Mouse (Mus musculus): ENCODE data around the gene Itga7. TPM values are rescaled to one million over a fixed set of nuclear protein-coding genes. Genes with fewer than 3 reads are reported as not detected.
A peak's percentile ranks its signal among the peaks of the same experiment; 100 is the strongest.

Gene Itga7
- total RNA-seq, 2 experiments from 2014 or later, result 15.6 to 17.6 TPM

- no peak for DNase-seq (ENCODE audit: low spot score in 2 of 2)
- intact Hi-C loops (cut with DNase I), result no loop called here
These were observed 5.3 kb upstream of the Itga7 start for GRCm38 (mm10) chr10:128928356-128928755.

- DNase-seq (ENCODE audit: low spot score in 2 of 2), result no peak
- intact Hi-C loops (cut with DNase I), result no loop called here
These were observed 3.8 kb upstream of the Itga7 start for GRCm38 (mm10) chr10:128929638-128930378.

DNA sequence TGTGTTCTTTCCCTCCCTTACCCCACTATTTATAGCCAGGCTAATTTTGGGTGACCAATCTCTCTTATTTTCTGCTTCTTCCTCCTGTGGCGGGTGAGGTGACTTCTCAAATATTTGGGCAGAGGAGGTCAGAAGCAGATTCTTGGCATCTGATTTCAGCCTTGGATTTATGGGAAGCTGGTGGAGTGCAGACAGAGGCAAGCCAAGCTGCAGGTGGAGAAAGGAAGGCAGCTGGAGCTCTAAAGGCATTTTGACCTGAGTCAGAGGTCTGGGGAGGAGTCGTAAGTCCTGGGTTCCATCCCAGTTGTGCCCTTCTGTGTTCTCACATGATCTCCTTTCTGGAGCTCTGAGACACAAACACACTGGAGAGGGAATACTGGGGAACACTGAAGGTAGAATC, 2.2 kb upstream of the Itga7 start:
- intact Hi-C loops (cut with DNase I), result no loop called here
- no peak for DNase-seq (ENCODE audit: low spot score in 2 of 2)

DNA sequence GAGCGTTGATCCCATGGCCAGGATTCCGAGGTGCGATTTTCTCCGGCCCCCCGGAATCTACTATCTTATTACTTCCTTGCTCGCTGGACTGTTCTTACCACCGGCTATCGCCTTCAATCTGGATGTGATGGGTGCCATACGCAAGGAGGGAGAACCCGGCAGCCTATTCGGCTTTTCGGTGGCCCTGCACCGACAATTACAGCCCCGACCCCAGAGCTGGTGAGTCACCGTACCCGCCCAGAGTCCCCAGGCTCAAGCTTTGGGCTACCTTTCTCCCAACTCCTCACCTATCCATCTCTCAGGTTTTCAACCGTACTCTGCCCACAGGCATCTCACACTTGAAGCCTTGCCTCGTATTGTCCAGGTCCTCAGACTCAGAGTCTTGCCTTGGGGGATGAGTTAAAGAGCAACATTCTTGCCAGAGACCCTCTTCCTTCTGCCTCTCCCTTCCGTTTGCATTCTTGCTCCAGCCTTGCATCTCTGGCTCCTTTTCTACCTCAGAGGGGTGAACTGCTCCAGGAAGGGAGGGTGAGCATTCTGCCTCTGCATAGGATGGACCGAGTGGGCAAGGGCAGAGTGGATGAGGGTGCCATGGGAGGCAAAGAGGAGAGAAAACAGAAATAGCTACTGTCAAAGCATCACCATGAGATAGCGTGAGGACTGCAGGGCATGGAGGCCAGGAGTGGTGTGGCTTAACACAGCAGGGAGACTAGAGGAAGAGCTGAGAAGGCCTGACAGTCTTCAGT, 531 bp downstream of the Itga7 start:
- DNase-seq (ENCODE audit: low spot score in 2 of 2), result no peak
- intact Hi-C loops (cut with DNase I), result no loop called here

GRCm38 (mm10) chr10:128934997-128935787, 1.6 kb downstream of the Itga7 start:
- DNase-seq (ENCODE audit: low spot score in 2 of 2), result no peak
- intact Hi-C loops (cut with DNase I), result no loop called here

- DNase-seq (ENCODE audit: low spot score in 2 of 2), result no peak
- intact Hi-C loops (cut with DNase I), result no loop called here
These were observed 2.3 kb downstream of the Itga7 start for GRCm38 (mm10) chr10:128935826-128936440.

- intact Hi-C loops (cut with DNase I), result no loop called here
These were observed 4.3 kb downstream of the Itga7 start for GRCm38 (mm10) chr10:128937756-128938390.

DNA sequence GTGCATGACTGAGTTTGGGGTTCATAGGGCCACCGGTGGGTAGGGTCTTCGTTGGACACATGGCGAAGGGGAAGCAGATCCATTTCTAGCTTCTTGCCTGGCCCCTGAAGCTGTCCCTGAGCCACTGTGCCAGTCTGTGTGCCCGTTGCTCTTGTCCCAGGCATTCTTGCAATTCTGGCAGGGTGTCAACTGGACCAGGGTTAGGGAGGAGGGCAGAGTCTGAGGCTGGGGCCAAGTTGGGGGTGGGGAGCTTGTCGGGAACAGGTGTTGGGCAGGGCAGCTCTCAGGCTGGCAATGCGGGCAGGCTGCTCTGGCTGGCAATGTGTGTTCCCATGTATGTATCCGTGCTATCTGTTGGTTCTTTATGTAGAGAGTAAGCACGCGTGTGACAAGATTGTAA, 4.8 kb downstream of the Itga7 start:
- intact Hi-C loops (cut with DNase I), result no loop called here
- DNase-seq (ENCODE audit: low spot score in 2 of 2), result no peak

More at GRCm38 (mm10) chr10:128937756-128938390, 4.3 kb downstream of the Itga7 start:
- no peak for DNase-seq (ENCODE audit: low spot score in 2 of 2)

- intact Hi-C loops (cut with DNase I), result no loop called here
- DNase-seq (ENCODE audit: low spot score in 2 of 2), result no peak
These were observed 5.4 kb downstream of the Itga7 start for GRCm38 (mm10) chr10:128938974-128939373.

- intact Hi-C loops (cut with DNase I), result no loop called here
- no peak for DNase-seq (ENCODE audit: low spot score in 2 of 2)
These were observed 7.0 kb downstream of the Itga7 start for GRCm38 (mm10) chr10:128940475-128941061.

DNA sequence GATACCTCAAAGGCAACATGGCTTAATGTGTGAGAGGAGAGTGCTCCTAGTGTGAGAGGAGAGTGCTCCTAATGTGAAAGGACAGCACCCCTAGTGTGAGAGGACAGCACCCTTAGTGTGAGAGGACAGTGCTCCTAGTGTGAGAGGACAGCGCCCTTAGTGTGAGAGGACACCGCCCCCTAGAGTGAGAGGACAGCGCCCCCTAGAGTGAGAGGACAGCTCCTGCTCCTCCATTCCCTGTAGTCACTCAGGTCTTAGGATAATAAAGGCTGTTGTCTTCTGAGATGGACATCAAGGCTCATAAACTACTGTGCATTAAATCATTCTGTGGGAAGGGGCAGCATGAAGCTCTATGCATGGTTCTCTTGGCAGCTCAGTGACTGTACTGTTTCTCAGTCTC, 12.1 kb downstream of the Itga7 start:
- intact Hi-C loops (cut with DNase I), result no loop called here
- DNase-seq (ENCODE audit: low spot score in 2 of 2), result no peak

- DNase-seq (ENCODE audit: low spot score in 2 of 2), result no peak
These were observed 13.9 kb downstream of the Itga7 start for GRCm38 (mm10) chr10:128947496-128947895.

DNA sequence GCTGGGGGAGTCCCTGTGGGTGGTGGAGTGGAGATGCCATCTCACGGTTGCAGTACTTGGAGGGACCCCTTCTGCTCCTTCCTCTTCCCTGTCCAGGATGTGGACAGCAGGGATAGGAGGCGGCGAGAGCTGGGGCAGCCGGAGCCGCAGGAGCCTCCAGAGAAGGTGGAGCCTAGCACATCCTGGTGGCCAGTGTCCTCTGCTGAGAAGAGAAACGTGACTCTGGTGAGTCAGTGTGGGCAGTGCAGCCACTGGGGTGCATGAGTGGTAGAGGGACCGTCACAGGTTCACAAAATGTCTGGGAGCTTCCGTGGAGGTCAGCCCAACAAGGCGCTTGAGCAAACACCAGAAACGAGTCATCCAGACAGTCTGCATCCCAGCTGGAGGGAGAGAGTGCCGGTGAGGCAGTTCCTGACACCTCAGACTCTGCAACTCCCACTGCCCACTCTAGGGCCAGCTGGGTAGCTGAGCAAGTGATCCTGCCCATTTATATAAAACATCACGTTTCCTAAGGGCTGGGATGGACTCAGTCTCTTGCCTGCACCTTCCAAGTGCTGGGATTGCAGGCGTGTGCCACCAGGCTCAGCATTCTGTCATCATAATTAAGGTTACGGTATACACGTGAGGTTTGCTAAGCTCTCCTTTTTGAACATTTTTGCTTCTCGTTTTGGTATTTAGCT, 16.7 kb downstream of the Itga7 start:
- peak in 1 of 2 experiments; percentile 37 for DNase-seq (ENCODE audit: low spot score in 2 of 2)
- intact Hi-C loops (cut with DNase I), result no loop called here

More at GRCm38 (mm10) chr10:128947496-128947895, 13.9 kb downstream of the Itga7 start:
- intact Hi-C loops (cut with DNase I), result no loop called here

GRCm38 (mm10) chr10:128958340-128958739, 24.7 kb downstream of the Itga7 start:
- no peak for DNase-seq (ENCODE audit: low spot score in 2 of 2)
- intact Hi-C loops (cut with DNase I), result no loop called here

GRCm38 (mm10) chr10:128960142-128960541, 26.5 kb downstream of the Itga7 start:
- intact Hi-C loops (cut with DNase I), result no loop called here
- DNase-seq (ENCODE audit: low spot score in 2 of 2), result no peak

- DNase-seq (ENCODE audit: low spot score in 2 of 2), result no peak
- intact Hi-C loops (cut with DNase I), result no loop called here
These were observed 27.3 kb downstream of the Itga7 start, which contains the start of gene Mettl7b for GRCm38 (mm10) chr10:128960590-128961584. Gene Mettl7b, minus strand, starts transcription at chr10:128960988.

- intact Hi-C loops (cut with DNase I), result no loop called here
- no peak for DNase-seq (ENCODE audit: low spot score in 2 of 2)
These were observed 31.3 kb downstream of the Itga7 start for GRCm38 (mm10) chr10:128964961-128965360.
